Mouse (Mus musculus) C2C12 (cell line): ENCODE measurements around the gene Fbxl17.

Experiments used
- CEBPB ChIP-seq: IDR thresholded peaks from one replicate; pipeline ENCODE4 v1.6.1; 2011; ENCODE audit warnings: low read depth, mild to moderate bottlenecking, control low read depth, moderate library complexity
- CTCF ChIP-seq: IDR thresholded peaks from one replicate; pipeline ENCODE4 v1.5.1; 2011; ENCODE audit not compliant: control insufficient read depth, insufficient read depth, insufficient read length
- MYOD1 ChIP-seq: IDR thresholded peaks from one replicate; pipeline ENCODE4 v1.6.1; 2011; ENCODE audit warnings: low read depth; ENCODE audit not compliant: control insufficient read depth, insufficient read length

DNA sequence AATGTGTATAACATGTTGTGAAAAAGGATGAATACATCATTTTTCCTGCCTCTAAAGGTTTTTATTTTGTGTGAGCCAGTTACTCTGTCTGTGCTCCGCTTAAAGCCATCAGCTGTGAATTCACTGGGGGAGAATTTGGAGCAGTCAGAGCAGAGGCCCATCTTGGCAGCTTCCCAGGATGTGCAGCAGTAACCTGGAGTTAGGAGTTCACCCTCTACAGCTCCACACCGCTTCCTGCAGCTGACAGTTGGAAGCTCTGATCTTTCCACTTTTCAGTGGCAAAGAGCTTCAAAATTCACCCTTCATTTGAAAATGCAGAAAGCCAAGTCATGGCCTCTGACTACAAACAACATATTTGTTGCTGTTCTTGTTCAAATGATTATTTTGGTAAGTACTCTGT is 212.4 kb downstream of the Fbxl17 start:
- no peak for TF ChIP-seq CTCF
- no peak for TF ChIP-seq CEBPB
- TF ChIP-seq MYOD1: no peak
